Comparison of ENCODE assay signal across 14 mouse cellular contexts in the genomic region with DNA sequence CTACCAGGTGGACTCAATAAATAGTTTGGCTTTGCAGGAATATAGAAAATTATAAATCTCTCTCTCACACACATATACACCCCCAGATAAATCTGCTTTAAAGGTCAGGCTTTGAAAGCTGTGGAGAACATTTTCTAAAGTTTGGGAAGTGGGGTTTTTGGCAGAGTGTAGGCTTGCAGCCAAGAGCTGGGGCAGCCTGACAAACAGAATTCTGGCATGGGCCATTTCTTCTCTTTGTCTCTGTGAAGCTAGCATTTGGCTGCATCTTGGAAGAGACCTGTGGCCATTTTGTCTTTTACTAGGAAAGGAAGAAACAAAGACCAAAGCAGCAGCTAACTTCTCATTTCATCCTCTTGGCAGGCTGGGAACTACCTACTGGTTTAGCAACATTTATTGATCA. TPM values are rescaled to one million over a fixed set of nuclear protein-coding genes. Genes with fewer than 3 reads are reported as not detected.
DNase-seq lines count a peak whose midpoint lies in the region; ATAC-seq and TF ChIP-seq lines count a peak whose summit lies in the region.
"Had no signal": no experiment of that assay in that cellular context is flagged by ENCODE, and none has a peak within 500 bp of the region (broad histone marks: within the 10 kb centered on the region; RNA-seq: fewer than 3 reads in every experiment).

No protein-coding gene starts in this region.

- no peak overlapping the region for H3K4me2 ChIP-seq in hindbrain, postnatal 0 days (ENCODE audit: low read depth, low read length)
- no peak overlapping the region for H3K4me2 ChIP-seq in hindbrain, embryonic 11.5 days (replicated peaks; ENCODE audit: low read depth, low read length)
- H3K4me2 ChIP-seq: heart, embryonic 12.5 days had no signal

- no peak for TF ChIP-seq CTCF in hindbrain, postnatal 0 days (IDR thresholded peaks at IDR 0.05; ENCODE audit: low read depth)

- DNase-seq in cerebellum, postnatal 10 days: peak; percentile 37 to 53
- DNase-seq in cerebellum, adult 18-20 months: no peak
- peak; percentile 54 for DNase-seq in hindbrain, postnatal 0 days (ENCODE audit: low spot score)
- no peak for DNase-seq in hindbrain, embryonic 11.5 days (ENCODE audit: low spot score)
- peak; percentile 11 for DNase-seq in adipocyte (ENCODE audit: low spot score)
- no peak for DNase-seq in limb, embryonic 10.5 days (ENCODE audit: low spot score)
- DNase-seq in kidney, postnatal 36 days: no peak
- DNase-seq in heart, postnatal 4 days: no peak
- DNase-seq: adrenal gland, postnatal 10 days; gastrocnemius, postnatal 14 days; lung, adult 18-20 months; thymus, adult 18-20 months had no signal

- H3K4me1 ChIP-seq in hindbrain, postnatal 0 days (ENCODE audit: insufficient read depth, low read length): no peaks in the 10 kb centered on the region
- no peaks in the 10 kb centered on the region for H3K4me1 ChIP-seq in hindbrain, embryonic 11.5 days (replicated peaks; ENCODE audit: control insufficient read depth, insufficient read depth, low read length)
- peaks cover 15% of the 10 kb centered on the region for H3K4me1 ChIP-seq in limb, embryonic 10.5 days

- ATAC-seq in hindbrain, postnatal 0 days: no peak
- no peak for ATAC-seq in hindbrain, embryonic 11.5 days (ENCODE audit: low FRiP score)

- no peaks in the 10 kb centered on the region for H3K9me3 ChIP-seq in hindbrain, postnatal 0 days (ENCODE audit: low read length)
- no peaks in the 10 kb centered on the region for H3K9me3 ChIP-seq in hindbrain, embryonic 11.5 days (ENCODE audit: control insufficient read depth, low read length)
- no peaks in the 10 kb centered on the region for H3K9me3 ChIP-seq in limb, embryonic 10.5 days (replicated peaks)
- H3K9me3 ChIP-seq: heart, embryonic 12.5 days had no signal

- peak overlapping the region; percentile 29; the same call in 1 of the 2 replicates for H3K27ac ChIP-seq in hindbrain, postnatal 0 days
- H3K27ac ChIP-seq in hindbrain, embryonic 11.5 days (ENCODE audit: low read depth, low read length): no peak overlapping the region
- peak overlapping the region; percentile 39; the same call in 1 of the 2 replicates for H3K27ac ChIP-seq in limb, embryonic 10.5 days

- H3K27me3 ChIP-seq in hindbrain, postnatal 0 days (ENCODE audit: insufficient read depth, low read length): no peaks in the 10 kb centered on the region
- H3K27me3 ChIP-seq in hindbrain, embryonic 11.5 days (ENCODE audit: control insufficient read depth, insufficient read depth, low read length): no peaks in the 10 kb centered on the region
- H3K27me3 ChIP-seq in limb, embryonic 10.5 days (ENCODE audit: low read depth, poor library complexity, severe bottlenecking): no peaks in the 10 kb centered on the region
- H3K27me3 ChIP-seq: heart, embryonic 12.5 days had no signal

- no peaks in the 10 kb centered on the region for H3K36me3 ChIP-seq in hindbrain, postnatal 0 days (ENCODE audit: insufficient read depth, low read length)
- no peaks in the 10 kb centered on the region for H3K36me3 ChIP-seq in hindbrain, embryonic 11.5 days (ENCODE audit: control insufficient read depth, insufficient read depth, low read length)
- no peaks in the 10 kb centered on the region for H3K36me3 ChIP-seq in limb, embryonic 10.5 days
- H3K36me3 ChIP-seq: heart, embryonic 12.5 days had no signal

- no peak overlapping the region for H3K4me3 ChIP-seq in hindbrain, postnatal 0 days (ENCODE audit: low read length)
- H3K4me3 ChIP-seq in hindbrain, embryonic 11.5 days (ENCODE audit: low read depth, low read length): no peak overlapping the region
- no peak overlapping the region for H3K4me3 ChIP-seq in limb, embryonic 10.5 days
- H3K4me3 ChIP-seq: heart, embryonic 12.5 days had no signal

- H3K9ac ChIP-seq in hindbrain, postnatal 0 days (replicated peaks; ENCODE audit: low read length): no peak overlapping the region
- no peak overlapping the region for H3K9ac ChIP-seq in hindbrain, embryonic 11.5 days (ENCODE audit: low read depth, low read length)
- H3K9ac ChIP-seq: heart, embryonic 12.5 days had no signal

RNA-seq across cellular contexts. Expression of a gene that starts 40.0 kb away (rescaled TPM):
- total RNA-seq in hindbrain, postnatal 0 days (2014; rRNA removed): 59.1 and 71.0 TPM in 2 replicates
- 97.5 and 104 TPM in 2 replicates for polyA plus RNA-seq in hindbrain, postnatal 0 days (2015; fragmentation: Nextera tagmentation; extraction: Ambion mirVana)
- polyA plus RNA-seq in hindbrain, embryonic 11.5 days (2014; fragmentation: Nextera tagmentation; extraction: Ambion mirVana): 12.4 and 33.9 TPM in 2 replicates
- 3.7 and 4.8 TPM in 2 replicates for polyA plus RNA-seq in limb, embryonic 10.5 days (2016; fragmentation: Nextera tagmentation; extraction: Ambion mirVana)
- total RNA-seq in heart, postnatal 4 days (2021): 1 to 10 TPM; 3.8 to 4.0 TPM
- total RNA-seq: megakaryocyte progenitor cell, adult 5-6 weeks had no signal

Comparison
In these comparisons a context has a peak if more than half of its experiments do, and no peak if none do; other contexts are left out.
1. DNase-seq: peak in cerebellum, postnatal 10 days (2 of 2), hindbrain, postnatal 0 days (single experiment) and adipocyte (single experiment); none in cerebellum, adult 18-20 months (0 of 2), hindbrain, embryonic 11.5 days (single experiment), limb, embryonic 10.5 days (single experiment), kidney, postnatal 36 days (0 of 2) and heart, postnatal 4 days (single experiment).